Mouse (Mus musculus) layer of hippocampus, adult 11-12 months (tissue): ENCODE measurements around the gene Vmn1r10.

Experiments used
- DNase-seq: peaks from one replicate; pipeline ENCODE4 v3.0.0; 2022; ENCODE audit warnings: low spot score

Gene Vmn1r10

GRCm38 (mm10) chr6:57109154-57109553 lies at the start of gene Vmn1r10:
TSS of gene Vmn1r10 (plus strand) at chr6:57109454.
- DNase-seq, result no peak

- no peak for DNase-seq
Observed at GRCm38 (mm10) chr6:57063730-57064129, 45.5 kb upstream of the Vmn1r10 start.

- DNase-seq, result no peak
Observed at GRCm38 (mm10) chr6:57066487-57066886, 42.8 kb upstream of the Vmn1r10 start, which contains the start of gene Vmn1r9. TSS of gene Vmn1r9 (plus strand) at chr6:57066787.

- DNase-seq, result no peak
Observed at GRCm38 (mm10) chr6:57106358-57106757, 2.9 kb upstream of the Vmn1r10 start.

DNA sequence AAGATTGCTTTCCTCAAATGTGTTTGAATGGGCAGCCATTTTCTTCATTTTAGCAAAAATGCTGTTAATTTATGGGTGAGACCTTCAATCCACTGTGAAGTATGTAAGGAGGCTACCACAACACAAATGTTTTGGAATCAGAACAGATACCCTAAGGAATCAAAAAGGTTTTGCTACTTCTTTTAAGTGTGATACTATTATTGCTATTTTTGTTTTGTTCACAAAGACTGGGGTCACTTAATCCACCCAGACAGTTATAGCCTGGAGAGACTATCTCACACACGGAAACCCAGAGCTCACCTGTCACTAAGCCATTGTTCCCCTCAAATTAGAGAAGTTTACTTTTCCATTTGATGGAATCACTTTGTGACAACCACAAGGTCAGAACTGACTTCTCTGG lies 23.9 kb downstream of the Vmn1r10 start, which contains the start of gene Vmn1r11:
TSS of gene Vmn1r11 (plus strand) at position 301 of the 400 bp plus-strand sequence.
- no peak for DNase-seq

DNA sequence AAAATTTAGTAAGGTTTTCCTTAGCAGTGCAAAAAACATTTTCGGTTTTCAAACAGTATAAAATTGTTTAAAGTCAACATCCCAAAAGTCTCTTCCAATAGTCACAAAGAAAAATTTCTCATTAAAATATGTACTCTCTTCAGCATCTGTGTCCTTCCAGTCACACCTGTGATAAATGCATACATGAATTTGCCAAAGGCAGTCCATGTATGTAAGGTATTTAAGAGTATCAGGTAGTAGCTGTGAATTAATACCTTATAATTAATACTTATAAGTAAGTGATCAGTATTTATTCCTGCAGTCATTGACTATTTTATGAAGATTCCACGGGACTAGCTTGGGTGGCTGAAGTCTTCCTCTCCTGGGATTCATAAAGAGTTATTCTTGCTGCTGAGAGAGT lies 47.4 kb downstream of the Vmn1r10 start, which contains the start of gene Vmn1r12:
TSS of gene Vmn1r12 (plus strand) at position 301 of the 400 bp plus-strand sequence.
- no peak for DNase-seq
